Mouse (Mus musculus) ES-Bruce4 (cell line): ENCODE measurements at regions not wholly inside any gene's neighbourhood (a gene's known extent, or its start where the extent isn't known, plus 50 kb on each side); places are given as distances from the start of the nearest gene placed in this dataset.
A peak's percentile ranks its signal among the peaks of the same experiment; 100 is the strongest.

Experiments
- H3K27ac ChIP-seq: 2 replicates; pipeline ENCODE4 v1.5.1; 2012; ENCODE audit warnings: low read length, inconsistent platforms; ENCODE audit not compliant: insufficient read depth
- H3K27me3 ChIP-seq: 2 replicates; pipeline ENCODE4 v1.6.1; 2012; ENCODE audit warnings: mild to moderate bottlenecking, low read length, inconsistent platforms; ENCODE audit not compliant: control insufficient read depth, poor library complexity, insufficient read depth, severe bottlenecking
- H3K36me3 ChIP-seq: 2 replicates; pipeline ENCODE4 v1.6.1; 2012; ENCODE audit warnings: inconsistent platforms, mild to moderate bottlenecking, low read length, moderate library complexity; ENCODE audit not compliant: control insufficient read depth, poor library complexity, insufficient read depth, severe bottlenecking
- H3K4me1 ChIP-seq: one replicate; pipeline ENCODE4 v1.8.1; 2011; ENCODE audit warnings: low read length; ENCODE audit not compliant: control insufficient read depth, insufficient read depth
- H3K4me3 ChIP-seq: 2 replicates; pipeline ENCODE4 v1.5.1; 2011; ENCODE audit warnings: low read depth, mild to moderate bottlenecking, low read length
- H3K9ac ChIP-seq: 2 replicates; pipeline ENCODE4 v1.6.1; 2012; ENCODE audit warnings: low read depth, mild to moderate bottlenecking, inconsistent platforms; ENCODE audit not compliant: poor library complexity, severe bottlenecking
- H3K9me3 ChIP-seq: replicated peaks from 2 replicates; pipeline ENCODE4 v1.6.1; 2012; ENCODE audit warnings: mild to moderate bottlenecking, low read length, inconsistent platforms; ENCODE audit not compliant: control insufficient read depth, poor library complexity, insufficient read depth, severe bottlenecking
- CTCF ChIP-seq: IDR thresholded peaks from one replicate; pipeline ENCODE4 v1.8.1; 2011; ENCODE audit warnings: low read depth, low read length
- EP300 ChIP-seq: IDR thresholded peaks from 2 replicates; pipeline ENCODE4 v1.6.1; 2011; ENCODE audit warnings: low read depth, low read length; ENCODE audit not compliant: insufficient read depth
- POLR2A ChIP-seq: IDR thresholded peaks from one replicate; pipeline ENCODE4 v1.8.1; 2011; ENCODE audit warnings: low read length; ENCODE audit not compliant: insufficient read depth

GRCm38 (mm10) chr8:30840064-30840463 is 2588.4 kb upstream of the 5930422O12Rik start:
- Histone ChIP-seq H3K27me3 (no peaks in the 10 kb centered on the region), H3K9ac (no peak overlapping the region), H3K36me3 (no peaks in the 10 kb centered on the region), H3K4me3 (no peak overlapping the region), H3K27ac (no peak overlapping the region), H3K9me3 (no peaks in the 10 kb centered on the region), H3K4me1 (no peaks in the 10 kb centered on the region)
- TF ChIP-seq CTCF (peak; percentile 82), EP300 (no peak)

GRCm38 (mm10) chr8:30863017-30863416 is 2565.5 kb upstream of the 5930422O12Rik start:
- Histone ChIP-seq H3K9ac (no peak overlapping the region), H3K27me3 (peaks cover 2% of the 10 kb centered on the region; the same call in 1 of the 2 replicates), H3K36me3 (no peaks in the 10 kb centered on the region), H3K4me3 (no peak overlapping the region), H3K9me3 (peaks cover 3% of the 10 kb centered on the region; the same call in 1 of the 2 replicates), H3K4me1 (no peaks in the 10 kb centered on the region), H3K27ac (no peak overlapping the region)
- TF ChIP-seq POLR2A (no peak), EP300 (no peak), CTCF (no peak)

- Histone ChIP-seq H3K9me3 (no peaks in the 10 kb centered on the region), H3K27ac (no peak overlapping the region), H3K36me3 (no peaks in the 10 kb centered on the region), H3K4me3 (no peak overlapping the region), H3K4me1 (no peaks in the 10 kb centered on the region), H3K9ac (no peak overlapping the region), H3K27me3 (no peaks in the 10 kb centered on the region; the same call in 1 of the 2 replicates)
- TF ChIP-seq EP300 (no peak), CTCF (no peak), POLR2A (no peak)
Measured at GRCm38 (mm10) chr8:30906044-30906695, 2522.3 kb upstream of the 5930422O12Rik start.

- TF ChIP-seq EP300, result no peak
- no peak for TF ChIP-seq POLR2A
- TF ChIP-seq CTCF, result no peak
- Histone ChIP-seq H3K27ac (no peak overlapping the region), H3K4me3 (no peak overlapping the region), H3K36me3 (no peaks in the 10 kb centered on the region), H3K27me3 (no peaks in the 10 kb centered on the region), H3K4me1 (no peaks in the 10 kb centered on the region), H3K9me3 (no peaks in the 10 kb centered on the region), H3K9ac (no peak overlapping the region)
Measured at GRCm38 (mm10) chr8:30913664-30914063, 2514.8 kb upstream of the 5930422O12Rik start.

- H3K36me3 ChIP-seq, result no peaks in the 10 kb centered on the region
- no peak for TF ChIP-seq CTCF
- TF ChIP-seq EP300, result no peak
- TF ChIP-seq POLR2A, result no peak
- H3K9me3 ChIP-seq, result no peaks in the 10 kb centered on the region
- H3K9ac ChIP-seq, result no peak overlapping the region
- H3K4me1 ChIP-seq, result no peaks in the 10 kb centered on the region
- H3K4me3 ChIP-seq, result no peak overlapping the region
- H3K27ac ChIP-seq, result no peak overlapping the region
- no peaks in the 10 kb centered on the region for H3K27me3 ChIP-seq
Measured at GRCm38 (mm10) chr8:30915127-30915526, 2513.4 kb upstream of the 5930422O12Rik start.

GRCm38 (mm10) chr8:30915601-30916171 is 2512.8 kb upstream of the 5930422O12Rik start:
- H3K27ac ChIP-seq, result no peak overlapping the region
- no peaks in the 10 kb centered on the region for H3K27me3 ChIP-seq
- TF ChIP-seq POLR2A, result no peak
- TF ChIP-seq EP300, result no peak
- no peaks in the 10 kb centered on the region for H3K4me1 ChIP-seq
- H3K4me3 ChIP-seq, result no peak overlapping the region
- H3K36me3 ChIP-seq, result no peaks in the 10 kb centered on the region
- H3K9me3 ChIP-seq, result no peaks in the 10 kb centered on the region
- H3K9ac ChIP-seq, result no peak overlapping the region
